Mouse (Mus musculus): ENCODE results near the gene Prss23. TPM values are rescaled to one million over a fixed set of nuclear protein-coding genes. Genes with fewer than 3 reads are reported as not detected.

Gene Prss23
- polyA plus RNA-seq (2012; rRNA removed): 20.3 and 37.1 TPM in 2 replicates

GRCm38 (mm10) chr7:89526731-89527429 lies at the start of gene Prss23:
TSS of gene Prss23 (minus strand) at chr7:89527187.

Other genes with a start within 250 kb of the Prss23 start
- gene Tmem135, start 123.0 kb downstream of the Prss23 start, polyA plus RNA-seq (2012; rRNA removed): 6.8 and 11.2 TPM in 2 replicates
- gene Fzd4, start 122.8 kb downstream of the Prss23 start, polyA plus RNA-seq (2012; rRNA removed): 3.4 and 9.1 TPM in 2 replicates
- gene Me3, start 105.2 kb upstream of the Prss23 start, polyA plus RNA-seq (2012; rRNA removed): 0.64 and 0.73 TPM in 2 replicates